Mouse (Mus musculus) hindbrain, embryonic 16.5 days (tissue): Measurements from ENCODE around the gene Rap1gap2. TPM values are rescaled to one million over a fixed set of nuclear protein-coding genes. Genes with fewer than 3 reads are reported as not detected.
"Not testable (repeated sequence)": the region's sequence is repeated elsewhere in the genome, so short reads cannot be mapped to it uniquely, and the experiment has no call there.

ENCODE experiments used
- ATAC-seq: fragments of 200-750 bp; cut with Nextera tagmentation; 2 replicates; pipeline ENCODE4 v1.8.0; 2017; ENCODE audit warnings: moderate TSS enrichment, moderate library complexity
- H3K27ac ChIP-seq: fragments of 300-500 bp; sonication (generic); 2 replicates; pipeline ENCODE4 v1.5.1; 2014; ENCODE audit warnings: low read depth, mild to moderate bottlenecking, control low read depth, low read length, moderate library complexity
- H3K27me3 ChIP-seq: fragments of 300-500 bp; sonication (generic); replicated peaks from 2 replicates; pipeline ENCODE4 v1.6.1; 2014; ENCODE audit warnings: low read length; ENCODE audit not compliant: control insufficient read depth, insufficient read depth
- H3K36me3 ChIP-seq: fragments of 300-500 bp; sonication (generic); 2 replicates; pipeline ENCODE4 v1.6.1; 2014; ENCODE audit warnings: mild to moderate bottlenecking, low read length, moderate library complexity, mixed read lengths; ENCODE audit not compliant: control insufficient read depth, insufficient read depth
- H3K4me1 ChIP-seq: fragments of 300-500 bp; sonication (generic); 2 replicates; pipeline ENCODE4 v1.6.1; 2014; ENCODE audit warnings: low read depth, low read length; ENCODE audit not compliant: control insufficient read depth, insufficient read depth
- H3K4me2 ChIP-seq: fragments of 300-500 bp; sonication (generic); 2 replicates; pipeline ENCODE4 v1.6.1; 2014; ENCODE audit warnings: mild to moderate bottlenecking, low read length, control low read depth, moderate library complexity
- H3K4me3 ChIP-seq: fragments of 300-500 bp; sonication (generic); 2 replicates; pipeline ENCODE4 v1.5.1; 2014; ENCODE audit warnings: mild to moderate bottlenecking, low read length, control low read depth, moderate library complexity
- H3K9ac ChIP-seq: fragments of 300-500 bp; sonication (generic); 2 replicates; pipeline ENCODE4 v1.6.1; 2014; ENCODE audit warnings: low read depth, mild to moderate bottlenecking, control low read depth, low read length, moderate library complexity
- H3K9me3 ChIP-seq: fragments of 300-500 bp; sonication (generic); 2 replicates; pipeline ENCODE4 v1.6.1; 2014; ENCODE audit warnings: mild to moderate bottlenecking, low read length, moderate library complexity; ENCODE audit not compliant: control insufficient read depth
- WGBS: fragments of 180-500 bp; shearing (Covaris S2); extraction: QIAGEN DNeasy Blood & Tissue Kit; methylation state at CpG from one replicate; pipeline ENCODE4 v1.1.7; 2014; 5-methylcytosine and 5-hydroxymethylcytosine counted together
- polyA plus RNA-seq: library from polyadenylated mRNA; unstranded; fragments of >200 nt; fragmentation: Nextera tagmentation; extraction: Ambion mirVana; gene quantifications from 2 replicates; pipeline ENCODE4 v1.2.1, GENCODE M21; 2015

Rap1gap2 gene
- polyA plus RNA-seq, 1 experiment from 2014 or later = 13.7 TPM

GRCm38 (mm10) chr11:74584946-74585723 is 25.6 kb downstream of the Rap1gap2 start:
- Histone ChIP-seq H3K36me3 (no peaks in the 10 kb centered on the region), H3K9me3 (no peaks in the 10 kb centered on the region), H3K27me3 (peaks cover 4% of the 10 kb centered on the region), H3K4me1 (peaks cover 15% of the 10 kb centered on the region), H3K9ac (no peak overlapping the region), H3K27ac (no peak overlapping the region), H3K4me2 (no peak overlapping the region), H3K4me3 (no peak overlapping the region)
- WGBS = 73% methylated on average over 10 of the region's 10 CpGs
- ATAC-seq = no peak

DNA sequence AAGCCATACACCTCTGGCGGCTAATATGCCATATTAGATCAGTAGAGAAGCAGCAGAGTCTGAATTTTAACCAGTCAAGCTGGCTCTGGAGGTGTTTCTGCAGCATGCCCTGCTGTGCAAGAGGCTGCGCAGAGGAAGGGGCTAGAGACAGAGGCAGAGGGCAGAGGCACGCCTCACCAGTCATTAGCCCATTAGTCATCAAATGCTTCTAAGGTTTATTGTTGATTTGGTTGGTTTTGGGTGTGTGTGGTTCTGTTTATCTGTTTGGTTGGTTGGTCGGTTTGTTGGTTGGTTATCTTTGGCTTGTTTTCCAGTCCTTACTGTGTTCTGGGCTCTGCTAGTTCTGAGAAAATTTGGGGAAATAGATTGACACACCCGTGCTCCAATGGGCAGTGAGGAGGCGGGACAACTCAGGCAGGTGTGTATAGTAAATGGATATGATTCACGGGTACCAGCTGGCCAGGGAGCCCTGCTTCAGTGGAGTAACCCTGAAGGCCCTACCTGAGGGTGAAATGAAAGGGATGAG is 26.8 kb downstream of the Rap1gap2 start:
- Histone ChIP-seq H3K4me3 (no peak overlapping the region), H3K4me2 (no peak overlapping the region), H3K27me3 (0 out of 2 replicates have a peak, but pooled peaks cover 2% of the 10 kb centered on the region), H3K9ac (no peak overlapping the region), H3K36me3 (no peaks in the 10 kb centered on the region), H3K27ac (no peak overlapping the region), H3K4me1 (peaks cover 15% of the 10 kb centered on the region), H3K9me3 (no peaks in the 10 kb centered on the region)
- 70% methylated on average over 7 of the region's 7 CpGs for WGBS
- no peak for ATAC-seq

GRCm38 (mm10) chr11:74582464-74582863 is 28.3 kb downstream of the Rap1gap2 start:
- Histone ChIP-seq H3K9me3 (no peaks in the 10 kb centered on the region), H3K4me1 (peaks cover 4% of the 10 kb centered on the region; the same call in 1 of the 2 replicates), H3K27me3 (no peaks in the 10 kb centered on the region), H3K4me2 (no peak overlapping the region), H3K4me3 (no peak overlapping the region), H3K36me3 (no peaks in the 10 kb centered on the region), H3K9ac (no peak overlapping the region), H3K27ac (no peak overlapping the region)
- WGBS = 75% methylated on average over 3 of the region's 3 CpGs
- ATAC-seq = no peak

- H3K4me2 ChIP-seq, H3K36me3 ChIP-seq, H3K9me3 ChIP-seq, H3K4me1 ChIP-seq, H3K9ac ChIP-seq, ATAC-seq, H3K27me3 ChIP-seq, H3K4me3 ChIP-seq, H3K27ac ChIP-seq: not testable (repeated sequence)
- WGBS = 59% methylated on average over 4 of the region's 4 CpGs
Observed at GRCm38 (mm10) chr11:74581333-74581732, 29.4 kb downstream of the Rap1gap2 start.

- no peaks in the 10 kb centered on the region; the same call in 1 of the 2 replicates for H3K4me1 ChIP-seq
- no peak for ATAC-seq
- no peak overlapping the region for H3K4me3 ChIP-seq
- H3K27me3 ChIP-seq = no peaks in the 10 kb centered on the region
- no peaks in the 10 kb centered on the region for H3K36me3 ChIP-seq
- no peaks in the 10 kb centered on the region for H3K9me3 ChIP-seq
- no peak overlapping the region for H3K27ac ChIP-seq
- H3K4me2 ChIP-seq = no peak overlapping the region
- WGBS = 80% methylated on average over 3 of the region's 3 CpGs
- H3K9ac ChIP-seq = no peak overlapping the region
Observed at GRCm38 (mm10) chr11:74577068-74577467, 33.6 kb downstream of the Rap1gap2 start.

GRCm38 (mm10) chr11:74575940-74576339 is 34.8 kb downstream of the Rap1gap2 start:
- H3K36me3 ChIP-seq = no peaks in the 10 kb centered on the region
- no peak overlapping the region for H3K4me3 ChIP-seq
- no peaks in the 10 kb centered on the region; the same call in 1 of the 2 replicates for H3K4me1 ChIP-seq
- 58% methylated on average over 3 of the region's 3 CpGs for WGBS
- H3K27me3 ChIP-seq = no peaks in the 10 kb centered on the region
- H3K9ac ChIP-seq = no peak overlapping the region
- H3K9me3 ChIP-seq = no peaks in the 10 kb centered on the region
- H3K4me2 ChIP-seq = no peak overlapping the region
- no peak overlapping the region for H3K27ac ChIP-seq
- no peak for ATAC-seq

GRCm38 (mm10) chr11:74574768-74575434 is 35.8 kb downstream of the Rap1gap2 start:
- H3K36me3 ChIP-seq = no peaks in the 10 kb centered on the region
- no peaks in the 10 kb centered on the region for H3K27me3 ChIP-seq
- no peak overlapping the region for H3K4me3 ChIP-seq
- ATAC-seq = no peak
- H3K4me2 ChIP-seq = no peak overlapping the region
- no peaks in the 10 kb centered on the region; the same call in 1 of the 2 replicates for H3K4me1 ChIP-seq
- no peaks in the 10 kb centered on the region for H3K9me3 ChIP-seq
- 77% methylated on average over 4 of the region's 4 CpGs for WGBS
- no peak overlapping the region for H3K9ac ChIP-seq
- no peak overlapping the region for H3K27ac ChIP-seq

DNA sequence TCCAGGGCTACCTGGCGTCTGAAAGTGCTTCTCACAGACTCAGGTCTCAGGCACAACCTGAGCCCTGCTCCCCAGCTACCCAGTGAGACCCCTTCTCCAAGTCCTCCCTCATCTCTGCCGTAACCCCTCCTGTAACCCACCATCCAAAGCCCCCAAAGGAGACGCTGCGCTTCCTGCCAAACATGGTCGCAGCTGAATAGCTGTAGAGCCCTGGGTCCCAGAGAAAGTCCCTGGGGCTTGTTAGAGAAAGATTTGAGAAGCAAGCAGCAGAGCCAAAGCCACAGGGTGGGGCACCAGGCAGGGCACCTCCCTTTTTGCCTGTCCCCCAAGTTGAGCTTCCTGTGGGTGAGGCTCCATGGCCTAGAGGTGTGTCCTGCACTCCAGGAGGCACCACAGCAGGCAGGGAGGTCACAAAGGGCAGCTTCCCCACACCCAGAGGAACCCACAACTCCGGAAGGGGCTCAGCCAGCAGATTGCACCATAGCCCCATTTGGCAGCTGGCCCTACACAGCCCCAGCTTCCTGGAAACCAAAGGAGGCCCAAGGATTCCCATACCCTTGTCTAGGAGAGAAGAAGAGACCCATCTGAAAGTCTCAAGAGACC is 38.2 kb downstream of the Rap1gap2 start:
- WGBS = 72% methylated on average over 6 of the region's 6 CpGs
- no peak for ATAC-seq
- H3K9me3 ChIP-seq = no peaks in the 10 kb centered on the region
- no peak overlapping the region for H3K4me2 ChIP-seq
- H3K27me3 ChIP-seq = no peaks in the 10 kb centered on the region
- H3K4me1 ChIP-seq = no peaks in the 10 kb centered on the region; the same call in 1 of the 2 replicates
- H3K9ac ChIP-seq = no peak overlapping the region
- H3K4me3 ChIP-seq = no peak overlapping the region
- H3K27ac ChIP-seq = no peak overlapping the region
- H3K36me3 ChIP-seq = no peaks in the 10 kb centered on the region

GRCm38 (mm10) chr11:74569735-74570134 is 41.0 kb downstream of the Rap1gap2 start:
- H3K9ac ChIP-seq = no peak overlapping the region
- ATAC-seq = no peak
- whole genome bisulfite sequencing = 76% methylated on average over 6 of the region's 6 CpGs
- H3K27me3 ChIP-seq = no peaks in the 10 kb centered on the region
- H3K4me3 ChIP-seq = no peak overlapping the region
- no peaks in the 10 kb centered on the region; the same call in 1 of the 2 replicates for H3K4me1 ChIP-seq
- H3K4me2 ChIP-seq = no peak overlapping the region
- no peaks in the 10 kb centered on the region for H3K36me3 ChIP-seq
- no peak overlapping the region for H3K27ac ChIP-seq
- H3K9me3 ChIP-seq = no peaks in the 10 kb centered on the region
